Mouse (Mus musculus) kidney, embryonic 14.5 days (tissue): Measurements from ENCODE around the gene Gfm2. TPM values are rescaled to one million over a fixed set of nuclear protein-coding genes. Genes with fewer than 3 reads are reported as not detected.

Experiments used
- ATAC-seq: fragments of 200-750 bp; cut with Nextera tagmentation; 2 replicates; pipeline ENCODE4 v1.8.0; 2017; ENCODE audit warnings: moderate number of reproducible peaks, mild to moderate bottlenecking, moderate TSS enrichment, moderate library complexity; ENCODE audit not compliant: low FRiP score, low TSS enrichment
- H3K27ac ChIP-seq: fragments of 300-500 bp; sonication (generic); 2 replicates; pipeline ENCODE4 v1.5.1; 2014; ENCODE audit warnings: low read depth, mild to moderate bottlenecking, low read length, moderate library complexity, mixed read lengths
- H3K27me3 ChIP-seq: fragments of 300-500 bp; sonication (generic); 2 replicates; pipeline ENCODE4 v1.6.1; 2014; ENCODE audit warnings: mild to moderate bottlenecking, low read length; ENCODE audit not compliant: control insufficient read depth, insufficient read depth
- H3K36me3 ChIP-seq: fragments of 300-500 bp; sonication (generic); 2 replicates; pipeline ENCODE4 v1.6.1; 2014; ENCODE audit warnings: low read length, mixed read lengths; ENCODE audit not compliant: control insufficient read depth, insufficient read depth
- H3K4me1 ChIP-seq: fragments of 300-500 bp; sonication (generic); 2 replicates; pipeline ENCODE4 v1.6.1; 2014; ENCODE audit warnings: low read length, mixed read lengths; ENCODE audit not compliant: control insufficient read depth, insufficient read depth
- H3K4me2 ChIP-seq: fragments of 300-500 bp; sonication (generic); replicated peaks from 2 replicates; pipeline ENCODE4 v1.6.1; 2014; ENCODE audit warnings: low read depth, mild to moderate bottlenecking, low read length
- H3K4me3 ChIP-seq: fragments of 300-500 bp; sonication (generic); 2 replicates; pipeline ENCODE4 v1.5.1; 2014; ENCODE audit warnings: mild to moderate bottlenecking, low read length
- H3K9ac ChIP-seq: fragments of 300-500 bp; sonication (generic); 2 replicates; pipeline ENCODE4 v1.6.1; 2014; ENCODE audit warnings: low read depth, mild to moderate bottlenecking, low read length, moderate library complexity
- H3K9me3 ChIP-seq: fragments of 300-500 bp; sonication (generic); 2 replicates; pipeline ENCODE4 v1.6.1; 2016; ENCODE audit warnings: low read length; ENCODE audit not compliant: control insufficient read depth
- WGBS: fragments of 180-500 bp; shearing (Covaris S2); extraction: QIAGEN DNeasy Blood & Tissue Kit; methylation state at CpG from one replicate; pipeline ENCODE4 v1.1.7; 2014; 5-methylcytosine and 5-hydroxymethylcytosine counted together
- polyA plus RNA-seq: library from polyadenylated mRNA; unstranded; fragments of >200 nt; fragmentation: Nextera tagmentation; extraction: Ambion mirVana; gene quantifications from 2 replicates; pipeline ENCODE4 v1.2.1, GENCODE M21; 2014

The Gfm2 gene
- polyA plus RNA-seq, 1 experiment from 2014 or later = 35.3 TPM

- H3K27ac ChIP-seq = no peak overlapping the region
- no peaks in the 10 kb centered on the region for H3K9me3 ChIP-seq
- H3K4me1 ChIP-seq = no peaks in the 10 kb centered on the region
- no peak for ATAC-seq
- H3K27me3 ChIP-seq = no peaks in the 10 kb centered on the region
- 81% methylated on average over 2 of the region's 2 CpGs for WGBS
- no peaks in the 10 kb centered on the region for H3K36me3 ChIP-seq
- H3K9ac ChIP-seq = no peak overlapping the region
- no peak overlapping the region for H3K4me2 ChIP-seq
- H3K4me3 ChIP-seq = no peak overlapping the region
These were observed 61.4 kb downstream of the Gfm2 start for GRCm38 (mm10) chr13:97199123-97199522.

GRCm38 (mm10) chr13:97201076-97201475 is 63.3 kb downstream of the Gfm2 start:
- Histone ChIP-seq H3K4me2 (no peak overlapping the region), H3K36me3 (no peaks in the 10 kb centered on the region), H3K9ac (no peak overlapping the region), H3K4me1 (no peaks in the 10 kb centered on the region), H3K27ac (no peak overlapping the region), H3K27me3 (no peaks in the 10 kb centered on the region), H3K9me3 (no peaks in the 10 kb centered on the region), H3K4me3 (no peak overlapping the region)
- 61% methylated on average over 7 of the region's 7 CpGs for WGBS
- ATAC-seq = no peak

- ATAC-seq = no peak
These were observed 64.2 kb downstream of the Gfm2 start for GRCm38 (mm10) chr13:97201896-97202295.

GRCm38 (mm10) chr13:97205052-97205701 is 67.4 kb downstream of the Gfm2 start:
- Histone ChIP-seq H3K9me3 (no peaks in the 10 kb centered on the region), H3K9ac (peak overlapping the region; percentile 44; the same call in 1 of the 2 replicates), H3K4me1 (no peaks in the 10 kb centered on the region), H3K27ac (no peak overlapping the region), H3K27me3 (no peaks in the 10 kb centered on the region), H3K4me3 (peak overlapping the region; percentile 34), H3K4me2 (peak overlapping the region; percentile 62), H3K36me3 (no peaks in the 10 kb centered on the region)
- WGBS = 10% methylated on average over 18 of the region's 18 CpGs
- peak; percentile 83 for ATAC-seq

More at GRCm38 (mm10) chr13:97201896-97202295, 64.2 kb downstream of the Gfm2 start:
- Histone ChIP-seq H3K27me3 (no peaks in the 10 kb centered on the region), H3K4me2 (no peak overlapping the region), H3K9me3 (no peaks in the 10 kb centered on the region), H3K36me3 (no peaks in the 10 kb centered on the region), H3K4me1 (no peaks in the 10 kb centered on the region), H3K4me3 (no peak overlapping the region), H3K27ac (no peak overlapping the region), H3K9ac (no peak overlapping the region)
- 83% methylated on average over 4 of the region's 4 CpGs for WGBS

- Histone ChIP-seq H3K36me3 (no peaks in the 10 kb centered on the region), H3K27ac (no peak overlapping the region), H3K9me3 (no peaks in the 10 kb centered on the region), H3K9ac (no peak overlapping the region), H3K27me3 (no peaks in the 10 kb centered on the region), H3K4me3 (no peak overlapping the region), H3K4me1 (no peaks in the 10 kb centered on the region), H3K4me2 (no peak overlapping the region)
- no peak for ATAC-seq
- 85% methylated on average over 2 of the region's 2 CpGs for WGBS
These were observed 68.3 kb downstream of the Gfm2 start for GRCm38 (mm10) chr13:97206046-97206445.

GRCm38 (mm10) chr13:97207472-97208111 is 69.9 kb downstream of the Gfm2 start:
- Histone ChIP-seq H3K27me3 (no peaks in the 10 kb centered on the region), H3K4me1 (no peaks in the 10 kb centered on the region), H3K9me3 (no peaks in the 10 kb centered on the region), H3K4me3 (no peak overlapping the region), H3K36me3 (no peaks in the 10 kb centered on the region), H3K4me2 (no peak overlapping the region), H3K9ac (no peak overlapping the region), H3K27ac (no peak overlapping the region)
- ATAC-seq = no peak
- WGBS = 78% methylated on average over 7 of the region's 7 CpGs

- Histone ChIP-seq H3K4me3 (no peak overlapping the region), H3K4me1 (no peaks in the 10 kb centered on the region), H3K4me2 (no peak overlapping the region), H3K9ac (no peak overlapping the region), H3K36me3 (no peaks in the 10 kb centered on the region), H3K9me3 (no peaks in the 10 kb centered on the region), H3K27me3 (no peaks in the 10 kb centered on the region), H3K27ac (no peak overlapping the region)
- no peak for ATAC-seq
- WGBS = 53% methylated on average over 7 of the region's 7 CpGs
These were observed 70.4 kb downstream of the Gfm2 start for GRCm38 (mm10) chr13:97208112-97208478.

- H3K4me2 ChIP-seq = no peak overlapping the region
- H3K27ac ChIP-seq = no peak overlapping the region
- no peaks in the 10 kb centered on the region for H3K27me3 ChIP-seq
- no peak overlapping the region for H3K4me3 ChIP-seq
- H3K9ac ChIP-seq = no peak overlapping the region
- no peaks in the 10 kb centered on the region for H3K4me1 ChIP-seq
- WGBS = 83% methylated on average over 3 of the region's 3 CpGs
- ATAC-seq = no peak
- H3K36me3 ChIP-seq = no peaks in the 10 kb centered on the region
- no peaks in the 10 kb centered on the region for H3K9me3 ChIP-seq
These were observed 70.8 kb downstream of the Gfm2 start for GRCm38 (mm10) chr13:97208500-97209010.

GRCm38 (mm10) chr13:97214583-97215268 is 77.0 kb downstream of the Gfm2 start:
- H3K9me3 ChIP-seq = no peaks in the 10 kb centered on the region
- H3K4me1 ChIP-seq = peaks cover 3% of the 10 kb centered on the region; the same call in 1 of the 2 replicates
- whole genome bisulfite sequencing = 61% methylated on average over 3 of the region's 3 CpGs
- no peak overlapping the region for H3K4me3 ChIP-seq
- no peak overlapping the region for H3K4me2 ChIP-seq
- no peaks in the 10 kb centered on the region for H3K36me3 ChIP-seq
- no peak overlapping the region for H3K27ac ChIP-seq
- no peak for ATAC-seq
- H3K9ac ChIP-seq = no peak overlapping the region
- H3K27me3 ChIP-seq = no peaks in the 10 kb centered on the region
